Mouse (Mus musculus) stomach, embryonic 14.5 days (tissue): ENCODE measurements around the gene Naxd. TPM values are rescaled to one million over a fixed set of nuclear protein-coding genes. Genes with fewer than 3 reads are reported as not detected.
A peak's percentile ranks its signal among the peaks of the same experiment; 100 is the strongest.

Experiments used
- ATAC-seq: fragments of 200-750 bp; cut with Nextera tagmentation; 2 replicates; pipeline ENCODE4 v1.8.0; 2017; ENCODE audit warnings: low read depth, moderate TSS enrichment; ENCODE audit not compliant: insufficient number of reproducible peaks, insufficient read depth, low FRiP score
- H3K27ac ChIP-seq: fragments of 300-500 bp; sonication (generic); 2 replicates; pipeline ENCODE4 v1.5.1; 2014; ENCODE audit warnings: mild to moderate bottlenecking, low read length, moderate library complexity, mixed read lengths
- H3K27me3 ChIP-seq: fragments of 300-500 bp; sonication (generic); 2 replicates; pipeline ENCODE4 v1.6.1; 2014; ENCODE audit warnings: low read length, control low read depth, mixed read lengths; ENCODE audit not compliant: control insufficient read depth, insufficient read depth
- H3K36me3 ChIP-seq: fragments of 300-500 bp; sonication (generic); 2 replicates; pipeline ENCODE4 v1.6.1; 2014; ENCODE audit warnings: mild to moderate bottlenecking, control low read depth, low read length, moderate library complexity, mixed read lengths; ENCODE audit not compliant: control insufficient read depth, insufficient read depth
- H3K4me1 ChIP-seq: fragments of 300-500 bp; sonication (generic); 2 replicates; pipeline ENCODE4 v1.6.1; 2014; ENCODE audit warnings: low read length, control low read depth, mixed read lengths; ENCODE audit not compliant: control insufficient read depth, insufficient read depth
- H3K4me2 ChIP-seq: fragments of 300-500 bp; sonication (generic); replicated peaks from 2 replicates; pipeline ENCODE4 v1.6.1; 2014; ENCODE audit warnings: low read depth, low read length, control low read depth
- H3K4me3 ChIP-seq: fragments of 300-500 bp; sonication (generic); 2 replicates; pipeline ENCODE4 v1.5.1; 2014; ENCODE audit warnings: low read depth, low read length, control low read depth
- H3K9ac ChIP-seq: fragments of 300-500 bp; sonication (generic); replicated peaks from 2 replicates; pipeline ENCODE4 v1.6.1; 2014; ENCODE audit warnings: low read depth, mild to moderate bottlenecking, control low read depth, low read length, moderate library complexity, mixed read lengths
- H3K9me3 ChIP-seq: fragments of 300-500 bp; sonication (generic); 2 replicates; pipeline ENCODE4 v1.6.1; 2016; ENCODE audit warnings: low read depth, low read length, control low read depth; ENCODE audit not compliant: control insufficient read depth
- WGBS: fragments of 180-500 bp; shearing (Covaris S2); extraction: QIAGEN DNeasy Blood & Tissue Kit; methylation state at CpG from one replicate; pipeline ENCODE4 v1.1.7; 2014; 5-methylcytosine and 5-hydroxymethylcytosine counted together
- polyA plus RNA-seq: library from polyadenylated mRNA; unstranded; fragments of >200 nt; fragmentation: Nextera tagmentation; extraction: Ambion mirVana; gene quantifications from 2 replicates; pipeline ENCODE4 v1.2.1, GENCODE M21; 2014

Gene Naxd
- 123 and 133 TPM in 2 replicates for polyA plus RNA-seq

DNA sequence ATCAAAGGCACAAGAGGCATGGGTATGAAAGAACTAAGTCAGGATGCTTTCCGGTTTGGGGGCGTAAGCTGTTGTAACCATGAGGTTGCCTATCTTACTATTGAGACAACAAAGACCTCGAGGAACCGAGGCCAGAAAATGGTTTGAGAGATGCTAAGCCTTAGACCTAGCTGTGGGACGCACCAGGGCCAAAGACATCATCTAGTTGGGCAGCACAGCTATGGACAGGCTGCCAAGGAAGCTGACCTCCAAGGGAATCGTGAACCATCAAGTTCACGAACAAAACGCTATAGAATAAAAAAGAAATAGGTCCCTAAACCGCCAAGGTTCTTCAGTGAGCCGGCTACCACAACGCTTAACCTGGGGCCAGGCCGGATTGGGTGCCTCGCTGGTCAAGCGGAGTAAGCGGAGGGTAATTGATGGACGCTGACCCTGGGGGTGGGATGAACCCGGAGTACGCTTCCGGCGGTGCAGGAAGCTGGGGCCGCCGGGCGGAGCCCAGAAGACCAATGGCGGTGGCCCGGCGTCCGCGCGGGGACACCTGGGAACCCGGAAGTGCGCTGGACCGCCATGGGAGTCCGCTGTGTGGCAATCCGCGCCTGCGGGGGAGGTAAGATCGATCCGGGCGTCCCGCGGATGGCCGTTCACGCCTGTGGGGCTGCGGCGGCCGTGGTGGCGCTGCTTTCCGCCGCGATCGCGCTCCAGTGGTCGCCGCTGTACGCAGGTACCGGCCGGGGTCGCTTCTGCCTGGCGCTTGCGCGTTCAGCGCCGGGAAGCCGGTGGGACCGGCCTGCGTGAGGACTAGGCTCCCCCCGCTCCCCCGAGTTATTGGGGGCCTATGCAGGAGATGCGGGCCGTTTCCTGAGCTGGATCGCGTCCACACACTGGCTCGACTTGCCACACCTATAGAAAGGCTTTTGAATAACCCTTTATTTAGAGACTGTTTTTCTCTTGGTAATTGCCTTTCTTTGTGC lies at the start of gene Naxd:
Gene Naxd (plus strand): TSS at position 490 of the 974 bp plus-strand sequence.
- Histone ChIP-seq H3K4me2 (peak within 1 kb of the TSS; percentile 62), H3K9ac (peak within 1 kb of the TSS; percentile 91), H3K27ac (peak within 1 kb of the TSS; percentile 71; the same call in 1 of the 2 replicates), H3K36me3 (peaks cover 2% of the 10 kb centered on the region; the same call in 1 of the 2 replicates), H3K9me3 (no peaks in the 10 kb centered on the region), H3K4me3 (peak within 1 kb of the TSS; percentile 91), H3K27me3 (no peaks in the 10 kb centered on the region), H3K4me1 (peaks cover 10% of the 10 kb centered on the region; the same call in 1 of the 2 replicates)
- 3% methylated on average over 73 of the region's 73 CpGs for WGBS
- ATAC-seq: peak; percentile 97

DNA sequence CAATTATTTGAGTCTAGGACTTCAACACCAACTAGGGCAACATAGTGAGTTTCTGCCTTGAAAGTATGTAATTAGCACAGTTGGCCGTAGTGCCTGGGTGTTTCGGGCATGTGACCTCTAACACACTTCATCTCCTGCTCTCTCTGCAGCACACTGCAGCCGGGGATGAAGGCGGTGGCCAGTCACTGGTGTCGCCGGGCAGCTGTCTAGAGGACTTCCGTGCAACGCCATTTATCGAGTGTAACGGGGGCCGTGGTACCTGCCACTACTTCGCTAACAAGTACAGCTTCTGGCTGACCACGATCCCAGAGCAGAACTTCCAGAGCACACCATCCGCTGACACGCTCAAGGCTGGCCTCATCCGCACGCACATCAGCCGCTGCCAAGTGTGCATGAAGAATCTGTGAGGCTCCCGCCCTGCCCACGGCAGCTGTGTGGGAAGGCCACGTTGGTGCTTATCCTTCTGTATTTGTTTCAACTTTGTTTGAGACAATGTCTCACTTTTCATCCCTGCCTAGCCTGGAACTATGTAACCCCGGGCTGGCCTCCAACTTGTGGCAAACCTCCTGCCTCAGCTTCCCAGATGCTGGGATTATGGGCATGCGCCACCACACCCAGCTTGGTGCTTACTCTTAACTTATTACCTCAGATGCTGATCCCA lies 49.3 kb upstream of the Naxd start:
- no peaks in the 10 kb centered on the region for H3K4me1 ChIP-seq

DNA sequence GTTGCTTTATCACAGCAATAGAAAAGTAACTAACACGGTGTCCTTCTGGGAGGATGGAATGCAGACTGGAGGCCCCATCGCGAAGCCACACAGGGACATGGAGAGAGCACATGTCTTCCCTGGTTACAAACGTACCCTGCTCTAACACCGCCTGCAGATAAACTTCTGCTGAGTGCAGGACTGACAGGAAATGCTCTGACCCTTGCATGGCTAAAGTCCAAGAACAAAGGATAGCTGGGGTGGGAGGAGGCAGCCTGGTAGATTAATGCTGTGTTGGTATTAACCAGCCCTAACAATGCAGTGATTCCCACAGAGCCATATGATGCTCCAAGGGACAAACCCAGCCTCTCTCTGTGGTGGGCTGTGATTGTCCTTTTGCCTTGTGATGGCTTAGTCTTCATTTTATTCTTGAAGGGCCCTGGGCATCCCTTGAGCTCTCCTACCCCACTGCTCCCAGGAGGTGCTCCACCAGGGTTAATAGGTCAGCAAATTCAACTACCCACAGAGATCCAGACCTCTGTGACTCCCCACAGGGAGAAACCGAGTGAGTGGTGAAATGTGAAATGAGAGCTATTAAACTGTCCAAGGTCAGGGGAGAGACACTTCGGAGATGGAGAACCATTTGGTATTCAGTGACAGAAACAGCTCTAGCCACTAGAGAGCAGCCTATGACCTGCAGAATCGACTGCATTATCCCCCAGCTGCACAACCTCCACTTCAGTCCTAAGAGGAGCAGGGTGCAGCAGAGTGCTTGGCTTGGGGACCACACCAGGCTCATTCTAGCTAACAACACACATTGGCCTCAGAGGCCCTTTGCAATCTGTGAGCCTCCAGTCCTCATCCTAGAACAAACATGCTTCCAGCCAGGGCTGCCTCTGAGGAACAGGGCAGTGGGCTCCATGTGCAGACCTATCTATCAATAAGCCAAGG lies 46.9 kb upstream of the Naxd start:
- H3K4me1 ChIP-seq: no peaks in the 10 kb centered on the region
- WGBS: 33% methylated on average over 8 of the region's 8 CpGs
- peak; percentile 56; the same call in 1 of the 2 replicates for ATAC-seq
- H3K27ac ChIP-seq: no peak overlapping the region
- no peaks in the 10 kb centered on the region for H3K9me3 ChIP-seq
- H3K27me3 ChIP-seq: no peaks in the 10 kb centered on the region
- H3K9ac ChIP-seq: no peak overlapping the region
- H3K4me2 ChIP-seq: no peak overlapping the region
- H3K36me3 ChIP-seq: peaks cover 6% of the 10 kb centered on the region
- no peak overlapping the region for H3K4me3 ChIP-seq

More for the DNA sequence above, 49.3 kb upstream of the Naxd start:
- no peaks in the 10 kb centered on the region for H3K9me3 ChIP-seq
- no peak overlapping the region for H3K27ac ChIP-seq
- WGBS: 89% methylated on average over 23 of the region's 23 CpGs
- ATAC-seq: no peak
- no peaks in the 10 kb centered on the region for H3K27me3 ChIP-seq
- H3K9ac ChIP-seq: no peak overlapping the region
- H3K4me3 ChIP-seq: no peak overlapping the region
- H3K4me2 ChIP-seq: no peak overlapping the region
- H3K36me3 ChIP-seq: peaks cover 7% of the 10 kb centered on the region

DNA sequence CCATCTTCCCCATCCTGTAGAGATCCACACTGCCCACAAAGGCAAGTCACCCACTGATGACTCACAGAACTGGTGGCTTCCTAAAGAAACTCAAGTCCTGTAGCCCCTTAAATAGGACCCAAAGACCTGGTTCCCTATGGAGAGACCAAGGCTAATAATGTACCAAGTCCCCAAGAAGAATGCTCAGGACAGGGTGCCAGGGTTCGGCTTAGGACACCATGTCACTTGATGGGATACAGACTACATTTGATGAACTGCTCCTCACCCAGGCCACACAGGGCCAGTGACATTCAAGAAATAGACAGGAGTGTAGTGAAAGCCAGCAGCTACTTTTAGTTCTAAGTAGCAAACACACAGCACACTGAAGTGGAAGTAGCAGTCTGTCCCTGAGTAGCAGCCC lies 45.2 kb upstream of the Naxd start:
- Histone ChIP-seq H3K4me2 (no peak overlapping the region), H3K9me3 (no peaks in the 10 kb centered on the region), H3K27ac (no peak overlapping the region), H3K4me1 (no peaks in the 10 kb centered on the region), H3K9ac (no peak overlapping the region), H3K4me3 (no peak overlapping the region), H3K27me3 (no peaks in the 10 kb centered on the region), H3K36me3 (no peaks in the 10 kb centered on the region; the same call in 1 of the 2 replicates)
- ATAC-seq: no peak
- 87% methylated on average over 1 of the region's 1 CpGs for WGBS

DNA sequence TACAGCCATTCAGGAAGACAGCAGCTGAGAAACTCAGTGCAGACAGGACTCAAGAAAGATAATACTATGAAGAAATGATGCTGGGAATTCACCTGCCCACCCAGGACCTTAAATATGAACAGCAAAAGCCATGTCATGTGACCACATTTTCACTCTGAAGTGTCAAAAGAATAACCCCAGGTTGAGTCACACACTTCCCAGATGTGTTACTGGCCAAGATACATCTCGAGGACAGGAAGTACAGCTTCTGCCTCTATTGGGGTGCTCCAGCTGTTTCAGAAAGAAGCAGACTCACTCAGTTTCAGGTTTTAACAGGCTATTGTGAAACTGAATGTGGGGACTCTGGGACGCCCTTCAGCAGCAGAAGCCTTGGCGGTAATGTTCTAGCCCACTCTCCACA lies 44.7 kb upstream of the Naxd start:
- no peaks in the 10 kb centered on the region; the same call in 1 of the 2 replicates for H3K36me3 ChIP-seq
- H3K4me2 ChIP-seq: no peak overlapping the region
- 78% methylated on average over 3 of the region's 3 CpGs for WGBS
- H3K9ac ChIP-seq: no peak overlapping the region
- no peak overlapping the region for H3K4me3 ChIP-seq
- H3K27ac ChIP-seq: no peak overlapping the region
- H3K4me1 ChIP-seq: no peaks in the 10 kb centered on the region
- H3K27me3 ChIP-seq: no peaks in the 10 kb centered on the region
- H3K9me3 ChIP-seq: no peaks in the 10 kb centered on the region
- no peak for ATAC-seq

DNA sequence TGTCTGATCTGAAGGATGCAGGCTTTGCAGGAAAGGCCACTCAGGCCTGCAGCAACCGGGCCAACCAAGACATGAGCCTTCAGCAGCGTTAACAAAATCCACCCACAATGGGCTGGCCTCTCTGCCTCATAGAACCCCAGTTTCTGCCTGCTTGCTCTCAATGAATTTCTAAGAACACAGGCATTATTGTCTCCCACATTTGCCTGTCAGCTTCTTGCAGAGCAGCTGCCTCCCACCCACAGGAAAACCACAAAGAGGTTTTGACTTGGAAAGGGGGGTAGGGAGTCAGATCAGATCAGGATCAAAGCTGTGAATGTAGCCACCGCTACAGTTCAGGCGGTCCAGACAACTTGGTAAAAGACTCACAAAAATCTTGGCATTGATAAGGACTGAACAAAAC lies 44.3 kb upstream of the Naxd start:
- H3K4me1 ChIP-seq: 0 out of 2 replicates have a peak, but pooled peaks cover 4% of the 10 kb centered on the region
- no peaks in the 10 kb centered on the region; the same call in 1 of the 2 replicates for H3K36me3 ChIP-seq
- H3K27me3 ChIP-seq: no peaks in the 10 kb centered on the region
- H3K4me3 ChIP-seq: no peak overlapping the region
- H3K27ac ChIP-seq: no peak overlapping the region
- H3K4me2 ChIP-seq: no peak overlapping the region
- H3K9ac ChIP-seq: no peak overlapping the region
- 65% methylated on average over 4 of the region's 4 CpGs for WGBS
- no peak for ATAC-seq
- no peaks in the 10 kb centered on the region for H3K9me3 ChIP-seq

DNA sequence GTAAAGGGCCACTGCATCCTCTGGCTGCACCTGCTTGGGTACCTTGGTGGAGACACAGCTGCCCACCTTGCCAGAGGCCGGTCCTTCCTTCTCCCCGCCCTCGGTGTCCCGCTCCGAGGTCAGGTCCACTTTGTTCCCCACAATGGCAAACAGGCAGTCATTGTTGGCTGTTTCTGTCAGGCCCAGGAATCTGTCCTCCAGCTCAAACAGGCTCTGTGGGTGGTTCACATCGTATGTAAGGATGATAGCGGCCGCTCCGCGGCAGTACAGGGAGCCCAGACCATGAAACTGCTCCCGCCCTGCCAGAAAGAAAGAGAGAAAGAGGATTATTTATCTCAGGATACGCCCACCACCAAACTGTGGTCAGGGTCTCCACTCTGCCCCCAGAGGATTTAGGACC lies 43.1 kb upstream of the Naxd start:
- Histone ChIP-seq H3K4me3 (no peak overlapping the region), H3K27me3 (no peaks in the 10 kb centered on the region), H3K36me3 (no peaks in the 10 kb centered on the region), H3K9ac (no peak overlapping the region), H3K4me1 (peaks cover 15% of the 10 kb centered on the region), H3K9me3 (no peaks in the 10 kb centered on the region), H3K27ac (no peak overlapping the region), H3K4me2 (no peak overlapping the region)
- ATAC-seq: no peak
- 64% methylated on average over 12 of the region's 12 CpGs for WGBS

DNA sequence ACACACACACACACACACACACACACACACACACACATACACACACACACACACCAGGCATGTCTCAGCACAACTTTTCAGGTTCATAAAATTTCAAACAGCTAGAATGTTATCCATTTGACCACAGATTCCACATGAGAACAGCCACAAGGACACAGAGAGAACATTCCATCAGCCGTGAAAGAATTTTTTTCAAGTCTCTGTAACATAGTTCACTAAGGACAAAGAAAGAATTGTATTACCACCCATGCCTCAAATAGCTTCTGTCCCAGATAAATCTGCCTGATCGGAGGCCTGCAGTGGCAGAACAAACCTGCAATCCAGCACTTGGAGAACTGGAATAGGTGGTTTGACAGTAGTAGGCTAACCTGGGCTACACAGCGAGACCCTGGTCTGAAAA lies 40.0 kb upstream of the Naxd start:
- Histone ChIP-seq H3K4me2 (no peak overlapping the region), H3K36me3 (no peaks in the 10 kb centered on the region), H3K9me3 (no peaks in the 10 kb centered on the region), H3K4me3 (no peak overlapping the region), H3K9ac (no peak overlapping the region), H3K27me3 (no peaks in the 10 kb centered on the region), H3K27ac (no peak overlapping the region; the same call in 1 of the 2 replicates), H3K4me1 (peaks cover 15% of the 10 kb centered on the region)
- 75% methylated on average over 3 of the region's 3 CpGs for WGBS
- ATAC-seq: no peak
